Mouse (Mus musculus) midbrain, embryonic 11.5 days (tissue): ENCODE results near the gene Ninl. TPM values are rescaled to one million over a fixed set of nuclear protein-coding genes. Genes with fewer than 3 reads are reported as not detected.
A peak's percentile ranks its signal among the peaks of the same experiment; 100 is the strongest.

Experiments used
- ATAC-seq: fragments of 200-750 bp; cut with Nextera tagmentation; 2 replicates; pipeline ENCODE4 v1.8.0; 2017; ENCODE audit warnings: moderate TSS enrichment, moderate library complexity; ENCODE audit not compliant: low FRiP score
- DNase-seq: peaks from one replicate; pipeline ENCODE4 v3.0.0; 2015; ENCODE audit warnings: low spot score; ENCODE audit errors: missing footprints
- H3K27ac ChIP-seq: fragments of 300-500 bp; sonication (generic); 2 replicates; pipeline ENCODE4 v1.5.1; 2014; ENCODE audit warnings: low read depth, low read length
- H3K27me3 ChIP-seq: fragments of 300-500 bp; sonication (generic); 2 replicates; pipeline ENCODE4 v1.6.1; 2014; ENCODE audit warnings: mild to moderate bottlenecking, low read length, moderate library complexity, mixed read lengths; ENCODE audit not compliant: control insufficient read depth, insufficient read depth
- H3K36me3 ChIP-seq: fragments of 300-500 bp; sonication (generic); 2 replicates; pipeline ENCODE4 v1.6.1; 2014; ENCODE audit warnings: mild to moderate bottlenecking, low read length, moderate library complexity, mixed read lengths; ENCODE audit not compliant: control insufficient read depth, insufficient read depth
- H3K4me1 ChIP-seq: fragments of 300-500 bp; sonication (generic); 2 replicates; pipeline ENCODE4 v1.6.1; 2014; ENCODE audit warnings: low read length; ENCODE audit not compliant: control insufficient read depth, insufficient read depth
- H3K4me2 ChIP-seq: fragments of 300-500 bp; sonication (generic); 2 replicates; pipeline ENCODE4 v1.6.1; 2014; ENCODE audit warnings: mild to moderate bottlenecking, moderate library complexity
- H3K4me3 ChIP-seq: fragments of 300-500 bp; sonication (generic); 2 replicates; pipeline ENCODE4 v1.5.1; 2014; ENCODE audit warnings: low read depth, low read length
- H3K9ac ChIP-seq: fragments of 300-500 bp; sonication (generic); 2 replicates; pipeline ENCODE4 v1.6.1; 2014; ENCODE audit warnings: low read length
- H3K9me3 ChIP-seq: fragments of 300-500 bp; sonication (generic); 2 replicates; pipeline ENCODE4 v1.6.1; 2016; ENCODE audit warnings: low read length; ENCODE audit not compliant: control insufficient read depth
- WGBS: fragments of 180-500 bp; shearing (Covaris S2); extraction: QIAGEN DNeasy Blood & Tissue Kit; methylation state at CpG from one replicate; pipeline ENCODE4 v1.1.7; 2014; 5-methylcytosine and 5-hydroxymethylcytosine counted together
- polyA plus RNA-seq: library from polyadenylated mRNA; unstranded; fragments of >200 nt; fragmentation: Nextera tagmentation; extraction: Ambion mirVana; gene quantifications from 2 replicates; pipeline ENCODE4 v1.2.1, GENCODE M21; 2014

Gene Ninl
- polyA plus RNA-seq, 1 experiment from 2014 or later, result 11.6 TPM

- WGBS, result 71% methylated on average over 2 of the region's 2 CpGs
- H3K36me3 ChIP-seq, result no peaks in the 10 kb centered on the region
- no peaks in the 10 kb centered on the region for H3K4me1 ChIP-seq
- H3K4me2 ChIP-seq, result no peak overlapping the region
- no peak overlapping the region for H3K4me3 ChIP-seq
- no peak overlapping the region for H3K9ac ChIP-seq
- H3K9me3 ChIP-seq, result no peaks in the 10 kb centered on the region
- DNase-seq (no peak), ATAC-seq (no peak)
- no peaks in the 10 kb centered on the region for H3K27me3 ChIP-seq
- H3K27ac ChIP-seq, result no peak overlapping the region
Measured at GRCm38 (mm10) chr2:150887370-150887769, 151.8 kb downstream of the Ninl start.

- H3K4me1 ChIP-seq, result no peaks in the 10 kb centered on the region
- H3K27me3 ChIP-seq, result no peaks in the 10 kb centered on the region
- DNase-seq, result no peak
- no peak overlapping the region for H3K27ac ChIP-seq
- H3K9ac ChIP-seq, result no peak overlapping the region
- H3K4me2 ChIP-seq, result no peak overlapping the region
- H3K36me3 ChIP-seq, result no peaks in the 10 kb centered on the region
- ATAC-seq, result no peak
- H3K9me3 ChIP-seq, result no peaks in the 10 kb centered on the region
- H3K4me3 ChIP-seq, result no peak overlapping the region
Measured at GRCm38 (mm10) chr2:150886315-150886714, 152.9 kb downstream of the Ninl start.

GRCm38 (mm10) chr2:150885814-150886213, 153.4 kb downstream of the Ninl start:
- Histone ChIP-seq H3K27me3 (no peaks in the 10 kb centered on the region), H3K4me1 (no peaks in the 10 kb centered on the region), H3K27ac (no peak overlapping the region), H3K4me2 (no peak overlapping the region), H3K4me3 (no peak overlapping the region), H3K9me3 (no peaks in the 10 kb centered on the region), H3K36me3 (no peaks in the 10 kb centered on the region), H3K9ac (no peak overlapping the region)
- WGBS, result 86% methylated on average over 1 of the region's 1 CpGs
- no peak for ATAC-seq
- no peak for DNase-seq

- Histone ChIP-seq H3K36me3 (no peaks in the 10 kb centered on the region), H3K9ac (no peak overlapping the region), H3K4me1 (no peaks in the 10 kb centered on the region), H3K27ac (no peak overlapping the region), H3K27me3 (no peaks in the 10 kb centered on the region), H3K4me3 (no peak overlapping the region), H3K9me3 (no peaks in the 10 kb centered on the region), H3K4me2 (no peak overlapping the region)
- DNase-seq, result no peak
- ATAC-seq, result peak; percentile 27; the same call in 1 of the 2 replicates
- 86% methylated on average over 1 of the region's 1 CpGs for WGBS
Measured at GRCm38 (mm10) chr2:150884779-150885110, 154.4 kb downstream of the Ninl start.

Other genes with a start within 250 kb of the Ninl start
- 54.4 and 55.1 TPM in 2 replicates for gene Abhd12, start 134.6 kb downstream of the Ninl start, polyA plus RNA-seq
- 73.8 and 82.1 TPM in 2 replicates for gene Gins1, start 134.0 kb downstream of the Ninl start, polyA plus RNA-seq
- gene Nanp, start within 50 bp of the Ninl start, polyA plus RNA-seq, result 52.4 and 58.9 TPM in 2 replicates
- gene Gm14151, start 53.0 kb upstream of the Ninl start, polyA plus RNA-seq, result not detected in 2 replicates
- gene Gm14147, start 58.9 kb upstream of the Ninl start, polyA plus RNA-seq, result not detected in 2 replicates